Mouse (Mus musculus) limb, embryonic 14.5 days (tissue): ENCODE measurements around the gene Chil1. TPM values are rescaled to one million over a fixed set of nuclear protein-coding genes. Genes with fewer than 3 reads are reported as not detected.

ENCODE experiments used
- ATAC-seq: fragments of 200-750 bp; cut with Nextera tagmentation; 2 replicates; pipeline ENCODE4 v1.8.0; 2017; ENCODE audit warnings: low read depth, moderate number of reproducible peaks, moderate TSS enrichment; ENCODE audit not compliant: low FRiP score
- DNase-seq: peaks from one replicate; pipeline ENCODE4 v3.0.0-alpha.2; 2015; ENCODE audit warnings: low spot score
- H3K27ac ChIP-seq: fragments of 300-500 bp; sonication (generic); replicated peaks from 2 replicates; pipeline ENCODE4 v1.5.1; 2014; ENCODE audit warnings: low read depth, mild to moderate bottlenecking, low read length, moderate library complexity, mixed read lengths
- H3K27me3 ChIP-seq: fragments of 300-500 bp; sonication (generic); 2 replicates; pipeline ENCODE4 v1.6.1; 2014; ENCODE audit warnings: low read length, mixed read lengths; ENCODE audit not compliant: control insufficient read depth, insufficient read depth
- H3K36me3 ChIP-seq: fragments of 300-500 bp; sonication (generic); 2 replicates; pipeline ENCODE4 v1.6.1; 2014; ENCODE audit warnings: mild to moderate bottlenecking, low read length, moderate library complexity, mixed read lengths; ENCODE audit not compliant: control insufficient read depth, insufficient read depth
- H3K4me1 ChIP-seq: fragments of 300-500 bp; sonication (generic); 2 replicates; pipeline ENCODE4 v1.6.1; 2014; ENCODE audit warnings: antibody characterized with exemption, low read length, mixed read lengths; ENCODE audit not compliant: control insufficient read depth, insufficient read depth
- H3K4me2 ChIP-seq: fragments of 300-500 bp; sonication (generic); replicated peaks from 2 replicates; pipeline ENCODE4 v1.6.1; 2014; ENCODE audit warnings: low read depth, mild to moderate bottlenecking, low read length, moderate library complexity; ENCODE audit not compliant: severe bottlenecking
- H3K4me3 ChIP-seq: fragments of 300-500 bp; sonication (generic); replicated peaks from 2 replicates; pipeline ENCODE4 v1.5.1; 2014; ENCODE audit warnings: low read length
- H3K9ac ChIP-seq: fragments of 300-500 bp; sonication (generic); 2 replicates; pipeline ENCODE4 v1.6.1; 2014; ENCODE audit warnings: mild to moderate bottlenecking, low read depth, low read length, moderate library complexity; ENCODE audit not compliant: severe bottlenecking
- H3K9me3 ChIP-seq: fragments of 300-500 bp; sonication (generic); 2 replicates; pipeline ENCODE4 v1.6.1; 2016; ENCODE audit warnings: low read length; ENCODE audit not compliant: control insufficient read depth
- POLR2A ChIP-seq: fragments of 200-500 bp; IDR thresholded peaks from 2 replicates; pipeline ENCODE4 v1.8.0; 2012; ENCODE audit warnings: inconsistent platforms, mild to moderate bottlenecking, moderate library complexity, borderline replicate concordance; ENCODE audit not compliant: insufficient read depth, insufficient read length; ENCODE audit errors: extremely low read depth
- WGBS: fragments of 180-500 bp; shearing (Covaris S2); extraction: QIAGEN DNeasy Blood & Tissue Kit; methylation state at CpG from one replicate; pipeline ENCODE4 v1.1.7; 2014; 5-methylcytosine and 5-hydroxymethylcytosine counted together
- polyA plus RNA-seq, 2 experiments: library from polyadenylated mRNA; depleted of rRNA in 1 of 2; stranded (reverse) in 1 of 2; unstranded in 1 of 2; fragments of >200 nt; fragmentation: Nextera tagmentation in 1 of 2; extraction: Ambion mirVana in 1 of 2; gene quantifications; 2 replicates each; pipeline versions ENCODE4 v1.2.1 to v1.2.3; 2012 to 2014

Chil1 gene
- polyA plus RNA-seq, 2 experiments = 12.3 to 16.3 TPM

- DNase-seq = no peak
- Histone ChIP-seq H3K4me1 (peaks cover 4% of the 10 kb centered on the region), H3K27me3 (no peaks in the 10 kb centered on the region), H3K9ac (no peak overlapping the region), H3K9me3 (no peaks in the 10 kb centered on the region), H3K4me2 (no peak overlapping the region), H3K36me3 (no peaks in the 10 kb centered on the region), H3K4me3 (no peak overlapping the region), H3K27ac (no peak overlapping the region)
- WGBS = 66% methylated on average over 12 of the region's 12 CpGs
- ATAC-seq = no peak
- no peak for TF ChIP-seq POLR2A
Measured at GRCm38 (mm10) chr1:134217028-134217481, 35.1 kb downstream of the Chil1 start.

GRCm38 (mm10) chr1:134217942-134218341 lies 36.0 kb downstream of the Chil1 start:
- DNase-seq (no peak), ATAC-seq (no peak)
- no peaks in the 10 kb centered on the region for H3K27me3 ChIP-seq
- no peaks in the 10 kb centered on the region for H3K36me3 ChIP-seq
- H3K4me2 ChIP-seq = no peak overlapping the region
- TF ChIP-seq POLR2A = no peak
- peaks cover 4% of the 10 kb centered on the region for H3K4me1 ChIP-seq
- H3K4me3 ChIP-seq = no peak overlapping the region
- no peak overlapping the region for H3K9ac ChIP-seq
- H3K9me3 ChIP-seq = no peaks in the 10 kb centered on the region
- H3K27ac ChIP-seq = no peak overlapping the region
- 86% methylated on average over 3 of the region's 3 CpGs for whole genome bisulfite sequencing

DNA sequence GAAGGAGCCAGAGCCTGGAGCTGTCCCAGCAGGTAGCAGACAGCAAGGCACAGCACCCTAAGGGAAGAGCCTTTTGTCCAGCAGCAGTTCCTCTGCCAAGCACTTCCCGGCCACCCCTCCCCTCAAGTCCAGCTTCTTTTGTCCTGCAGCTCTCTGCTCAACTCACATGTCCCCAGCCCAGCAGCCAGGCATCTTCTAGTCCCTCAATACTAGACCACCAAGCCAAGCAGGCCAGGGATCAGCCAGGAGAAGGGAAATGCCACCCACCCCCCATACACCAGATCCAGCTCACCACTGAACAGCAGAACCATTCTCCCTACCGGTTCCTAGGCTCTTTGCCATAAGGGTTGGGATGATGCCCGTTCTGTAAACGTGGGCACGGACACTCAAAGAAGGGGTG lies 37.6 kb downstream of the Chil1 start:
- Histone ChIP-seq H3K9me3 (no peaks in the 10 kb centered on the region), H3K4me2 (no peak overlapping the region), H3K36me3 (no peaks in the 10 kb centered on the region), H3K4me3 (no peak overlapping the region), H3K27ac (no peak overlapping the region), H3K27me3 (no peaks in the 10 kb centered on the region), H3K4me1 (peaks cover 4% of the 10 kb centered on the region), H3K9ac (no peak overlapping the region)
- ATAC-seq = no peak
- 87% methylated on average over 5 of the region's 5 CpGs for WGBS
- TF ChIP-seq POLR2A = no peak
- no peak for DNase-seq

DNA sequence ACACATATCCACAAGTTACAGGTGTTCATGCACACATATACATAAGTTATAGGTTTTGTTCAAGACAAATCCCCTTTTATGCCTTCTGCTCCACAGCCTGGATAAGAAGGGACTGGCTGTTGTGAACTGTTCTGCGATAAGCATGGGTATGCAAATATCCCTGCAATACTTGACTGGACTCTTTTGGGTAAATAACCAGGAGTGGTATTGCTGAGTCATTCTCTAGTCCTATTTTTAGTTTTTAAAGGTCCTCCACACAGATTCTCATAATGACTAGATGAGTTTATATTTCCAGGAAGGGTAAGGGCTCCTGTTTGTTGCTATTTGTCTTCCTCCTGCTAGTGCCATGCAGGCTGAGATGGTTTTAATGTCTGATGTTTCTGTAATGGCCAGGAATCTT lies 39.2 kb downstream of the Chil1 start:
- H3K9ac ChIP-seq = no peak overlapping the region
- no peak for TF ChIP-seq POLR2A
- H3K4me2 ChIP-seq = no peak overlapping the region
- no peak overlapping the region for H3K27ac ChIP-seq
- H3K27me3 ChIP-seq = no peaks in the 10 kb centered on the region
- ATAC-seq = no peak
- H3K9me3 ChIP-seq = no peaks in the 10 kb centered on the region
- 83% methylated on average over 1 of the region's 1 CpGs for WGBS
- H3K36me3 ChIP-seq = no peaks in the 10 kb centered on the region
- no peak for DNase-seq
- no peak overlapping the region for H3K4me3 ChIP-seq
- no peaks in the 10 kb centered on the region; the same call in 1 of the 2 replicates for H3K4me1 ChIP-seq

DNA sequence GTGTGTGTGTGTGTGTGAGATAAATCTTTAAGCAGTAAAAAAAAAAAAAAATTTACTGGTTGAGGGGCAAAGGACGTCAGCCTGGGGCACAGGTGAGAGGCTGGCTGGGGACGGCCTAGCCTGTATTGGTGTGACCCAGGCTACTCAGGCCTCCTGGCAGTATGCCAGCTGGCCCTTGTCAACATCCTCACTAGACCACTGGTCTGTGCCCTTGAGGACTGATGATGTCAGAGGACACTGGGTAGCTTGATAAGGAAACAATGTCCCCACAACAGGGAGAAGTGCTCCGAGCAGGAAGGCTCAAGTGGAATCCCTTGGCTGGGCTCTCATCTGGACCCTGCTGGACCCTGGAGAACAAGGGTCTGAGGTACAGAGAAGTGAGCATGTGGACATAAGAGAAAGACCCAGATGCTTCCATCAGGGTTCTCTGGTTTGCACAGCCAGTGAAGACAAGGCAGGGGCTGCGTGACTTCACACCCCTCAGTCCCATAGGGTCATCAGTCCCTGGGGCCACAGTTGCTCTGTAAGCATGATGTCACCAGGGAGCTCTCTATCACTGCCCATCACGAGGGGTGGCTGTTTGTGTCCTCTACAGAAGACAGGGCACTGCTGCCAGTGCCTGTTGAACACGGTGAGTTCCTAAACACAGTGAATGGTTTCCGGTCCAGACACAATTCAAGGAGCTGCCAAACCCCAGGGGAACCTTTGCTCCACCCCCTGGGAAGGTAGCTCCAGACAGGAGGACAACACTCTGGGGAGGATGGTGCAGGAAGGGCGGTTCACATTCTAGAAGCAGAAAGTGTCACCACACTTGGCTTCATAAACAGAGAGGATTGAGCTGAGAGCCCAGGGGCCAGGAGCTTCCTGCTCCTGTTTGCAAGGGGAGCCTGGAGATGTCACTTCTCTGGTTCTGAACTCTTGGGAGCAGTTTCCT lies 40.4 kb downstream of the Chil1 start:
- ATAC-seq (no peak), DNase-seq (no peak)
- TF ChIP-seq POLR2A = no peak
- no peaks in the 10 kb centered on the region for H3K9me3 ChIP-seq
- no peak overlapping the region for H3K4me2 ChIP-seq
- no peak overlapping the region for H3K27ac ChIP-seq
- H3K4me3 ChIP-seq = no peak overlapping the region
- 45% methylated on average over 8 of the region's 8 CpGs for whole genome bisulfite sequencing
- no peaks in the 10 kb centered on the region for H3K27me3 ChIP-seq
- H3K9ac ChIP-seq = no peak overlapping the region
- no peaks in the 10 kb centered on the region for H3K4me1 ChIP-seq
- H3K36me3 ChIP-seq = no peaks in the 10 kb centered on the region
